Mouse (Mus musculus) neutrophil, adult 5-6 weeks (primary cell): ENCODE data around the gene Tbc1d30. TPM values are rescaled to one million over a fixed set of nuclear protein-coding genes. Genes with fewer than 3 reads are reported as not detected.
A peak's percentile ranks its signal among the peaks of the same experiment; 100 is the strongest.

ENCODE experiments used
- ATAC-seq: fragments of 151-379, 151-347 bp; 2 replicates; pipeline ENCODE4 v1.8.0; 2017; ENCODE audit warnings: mild to moderate bottlenecking, moderate TSS enrichment; ENCODE audit not compliant: insufficient number of reproducible peaks, poor library complexity, low FRiP score, severe bottlenecking; ENCODE audit errors: extremely low read depth
- total RNA-seq: library from RNA; stranded (forward); fragments of 200-1000 nt; gene quantifications from 2 replicates; pipeline ENCODE4 v1.2.3, GENCODE M21; 2017

The Tbc1d30 gene
- total RNA-seq = 0.93 and 1.4 TPM in 2 replicates

- ATAC-seq = 0 out of 2 replicates have a peak, but pooled peaks have one; percentile 48
Measured at GRCm38 (mm10) chr10:121351066-121351581, at the start of gene Tbc1d30. TSS of gene Tbc1d30 (minus strand) at chr10:121351278.

DNA sequence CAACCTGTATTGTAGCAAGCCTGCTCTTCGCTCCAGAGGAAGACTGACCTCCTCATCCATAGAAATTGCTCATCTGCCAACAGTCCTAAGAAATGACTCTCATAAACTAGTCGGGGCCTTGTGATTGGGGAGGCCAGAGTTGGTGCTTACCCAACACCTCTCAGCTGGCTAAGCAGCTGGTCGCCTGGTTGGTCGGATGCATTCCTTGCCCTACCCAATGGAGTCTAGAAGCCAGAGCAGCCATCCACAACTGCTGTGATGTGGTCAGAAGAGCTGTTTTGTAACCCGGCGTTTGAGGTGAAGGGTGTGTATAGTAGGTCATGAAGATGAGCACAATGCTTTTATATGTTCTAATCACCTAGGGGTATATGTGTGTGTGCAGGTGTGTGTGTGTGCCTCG lies 47.5 kb upstream of the Tbc1d30 start:
- ATAC-seq = no peak

DNA sequence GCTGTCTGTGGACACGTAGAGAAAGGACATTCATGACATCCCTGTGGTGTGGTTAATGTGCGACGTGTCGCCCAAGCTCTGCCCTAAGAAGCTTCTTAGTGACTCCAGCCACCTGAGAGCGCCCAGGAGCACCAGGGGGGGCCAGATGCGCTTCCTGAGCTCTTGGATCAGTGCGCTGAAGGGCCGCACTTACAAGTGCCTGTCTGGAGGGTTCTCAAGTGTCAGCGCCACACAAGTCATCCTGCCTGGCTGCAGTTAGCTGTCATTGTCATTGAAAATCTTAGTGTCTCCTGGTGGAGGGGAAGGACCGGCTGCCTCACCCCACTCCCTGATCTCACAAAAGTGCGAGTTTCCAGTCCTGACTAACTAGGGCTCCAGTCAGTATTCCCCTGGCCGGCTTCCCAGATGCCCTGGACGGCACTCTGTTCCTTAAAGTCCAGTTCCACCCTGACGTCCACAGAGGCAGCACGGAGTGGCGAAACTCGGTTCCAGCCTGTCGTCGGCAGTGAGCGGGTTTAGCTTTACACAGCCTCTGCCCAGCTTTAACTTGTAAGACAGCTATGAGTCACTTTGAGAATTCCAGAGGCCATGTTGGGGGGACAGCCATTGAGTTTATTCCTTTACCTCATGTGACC lies 44.6 kb upstream of the Tbc1d30 start:
- ATAC-seq = no peak

DNA sequence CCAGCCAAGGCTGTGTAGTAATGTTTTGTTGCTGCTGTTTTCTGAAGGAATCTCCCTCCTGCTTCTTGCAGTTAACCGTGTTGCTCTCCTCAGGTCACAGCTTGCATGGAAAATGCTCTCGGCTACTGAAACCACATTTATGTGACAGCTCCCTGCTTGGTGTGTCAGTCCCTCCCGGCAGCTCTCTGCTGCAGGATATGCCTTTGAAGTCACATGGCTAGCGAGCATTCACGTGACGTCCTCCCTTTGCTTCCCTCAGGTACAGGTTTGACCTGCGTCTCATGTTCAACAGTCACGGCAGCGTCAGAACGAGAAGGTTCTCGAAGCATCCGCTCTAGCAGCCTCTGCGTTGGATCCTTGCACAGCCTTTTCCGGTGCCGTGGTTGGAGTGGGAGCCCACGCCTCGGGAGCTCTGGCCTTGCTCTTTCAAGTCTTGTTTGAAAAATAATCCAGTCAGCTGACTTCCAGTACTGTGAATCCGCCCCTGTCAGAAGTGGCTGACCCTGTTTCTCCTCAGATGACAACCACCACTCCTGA lies 43.8 kb upstream of the Tbc1d30 start:
- ATAC-seq = no peak

GRCm38 (mm10) chr10:121394270-121394669 lies 43.2 kb upstream of the Tbc1d30 start:
- no peak for ATAC-seq

GRCm38 (mm10) chr10:121391901-121392300 lies 40.8 kb upstream of the Tbc1d30 start:
- ATAC-seq = no peak

GRCm38 (mm10) chr10:121390602-121391001 lies 39.5 kb upstream of the Tbc1d30 start:
- ATAC-seq = no peak

DNA sequence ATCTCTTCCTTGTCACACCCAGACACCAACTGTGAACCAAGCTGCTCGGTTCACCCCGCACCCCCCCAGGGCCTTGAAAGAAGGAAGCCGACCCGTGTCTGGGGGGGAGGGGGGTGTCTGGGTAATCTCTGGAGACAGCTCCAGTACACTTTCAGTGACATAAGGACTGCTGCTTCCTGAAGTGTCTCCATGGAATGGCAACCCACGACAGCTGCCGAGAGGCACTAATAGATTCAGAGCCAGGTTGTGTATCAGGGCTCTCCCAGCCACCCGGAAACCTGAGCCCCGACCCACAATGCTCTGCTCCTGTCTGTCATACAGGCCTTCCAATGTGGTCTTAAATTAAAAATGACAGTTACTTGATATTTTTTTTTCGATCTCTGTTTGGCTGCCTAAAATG lies 35.3 kb upstream of the Tbc1d30 start:
- no peak for ATAC-seq

DNA sequence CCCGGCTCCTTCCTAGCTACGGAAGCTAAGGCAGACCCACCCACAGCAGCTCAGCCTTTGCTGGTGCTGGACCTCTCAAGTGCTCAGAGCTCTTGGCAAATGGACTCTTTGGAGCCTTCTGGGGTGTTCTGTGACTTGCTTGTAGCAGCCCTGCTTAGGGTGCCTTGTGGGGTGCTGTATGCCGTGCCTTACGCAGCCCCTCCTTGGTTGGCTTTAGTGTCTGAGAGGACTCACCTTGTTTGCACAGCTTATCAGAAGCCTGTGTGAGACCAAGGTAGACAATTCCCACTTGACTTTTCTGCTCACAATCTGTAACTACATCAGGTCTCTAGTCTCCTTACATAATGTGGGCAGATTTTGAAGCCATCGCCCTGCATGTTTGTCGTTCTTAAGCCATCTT lies 34.6 kb upstream of the Tbc1d30 start:
- ATAC-seq = no peak

DNA sequence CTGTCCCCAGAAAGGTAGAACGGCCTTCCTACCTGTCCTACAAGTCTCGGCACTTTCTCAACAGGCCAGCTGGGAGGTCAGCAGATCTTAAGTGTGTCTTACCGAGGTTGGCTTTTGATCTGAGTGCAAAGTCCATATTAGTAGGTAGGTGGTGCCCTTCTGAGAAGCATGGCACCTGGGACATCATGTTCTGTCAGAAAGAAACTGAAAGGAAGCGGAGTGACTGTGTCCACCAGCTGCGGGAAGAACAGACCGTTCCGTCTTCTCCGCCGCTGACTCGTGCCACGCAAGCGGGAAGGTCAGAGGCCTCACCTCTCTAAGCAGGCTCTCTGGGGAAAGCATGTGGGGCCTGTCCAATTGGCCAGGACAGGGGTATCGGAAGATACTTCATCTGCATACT lies 33.6 kb upstream of the Tbc1d30 start:
- no peak for ATAC-seq

- ATAC-seq = no peak
Measured at GRCm38 (mm10) chr10:121381280-121381679, 30.2 kb upstream of the Tbc1d30 start.

GRCm38 (mm10) chr10:121379387-121379786 lies 28.3 kb upstream of the Tbc1d30 start:
- ATAC-seq = no peak

GRCm38 (mm10) chr10:121376530-121377271 lies 25.6 kb upstream of the Tbc1d30 start:
- ATAC-seq = peak; percentile 30; the same call in 1 of the 2 replicates

DNA sequence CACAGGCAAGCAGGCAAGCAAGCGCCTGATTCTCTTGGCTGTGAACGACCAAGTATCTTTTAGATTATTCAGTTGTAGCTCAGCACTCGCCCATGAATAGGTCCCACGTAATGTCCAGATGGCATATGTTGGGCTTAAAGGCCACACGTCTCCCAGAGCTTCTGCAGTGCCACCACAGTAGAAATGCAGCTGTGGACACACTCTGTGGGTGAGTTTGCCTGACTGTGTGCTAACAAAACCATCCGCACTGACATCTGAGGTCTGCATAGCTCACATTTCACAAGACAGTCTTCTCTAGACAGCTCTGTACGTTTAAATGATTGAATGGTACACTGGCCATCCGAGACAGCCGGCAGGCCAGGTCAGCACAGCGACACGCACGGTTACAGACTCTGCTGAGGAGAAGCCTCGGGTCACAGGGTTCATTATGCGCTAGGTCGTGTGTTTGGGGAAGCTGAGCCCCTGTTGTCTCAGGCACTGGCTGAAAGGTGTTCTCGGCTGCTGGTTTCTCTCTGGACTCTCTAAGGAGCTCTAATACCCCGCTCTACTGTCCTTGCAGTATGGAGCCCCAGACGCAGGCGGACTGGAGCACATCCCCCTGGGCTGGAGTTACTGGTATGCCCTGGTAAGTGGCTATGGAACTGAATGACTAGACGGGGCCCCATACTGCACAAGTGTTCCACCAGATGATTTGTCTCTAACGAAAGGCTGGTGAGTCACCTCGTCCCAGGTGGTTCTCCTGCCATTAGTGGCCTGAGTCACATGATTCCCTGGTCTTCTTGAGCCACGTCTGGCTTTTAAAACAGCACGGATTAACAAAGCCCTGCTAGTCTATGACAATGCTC lies 24.8 kb upstream of the Tbc1d30 start:
- ATAC-seq = no peak

GRCm38 (mm10) chr10:121374693-121375620 lies 23.9 kb upstream of the Tbc1d30 start:
- peak; percentile 53 for ATAC-seq

- no peak for ATAC-seq
Measured at GRCm38 (mm10) chr10:121374013-121374412, 22.9 kb upstream of the Tbc1d30 start.

DNA sequence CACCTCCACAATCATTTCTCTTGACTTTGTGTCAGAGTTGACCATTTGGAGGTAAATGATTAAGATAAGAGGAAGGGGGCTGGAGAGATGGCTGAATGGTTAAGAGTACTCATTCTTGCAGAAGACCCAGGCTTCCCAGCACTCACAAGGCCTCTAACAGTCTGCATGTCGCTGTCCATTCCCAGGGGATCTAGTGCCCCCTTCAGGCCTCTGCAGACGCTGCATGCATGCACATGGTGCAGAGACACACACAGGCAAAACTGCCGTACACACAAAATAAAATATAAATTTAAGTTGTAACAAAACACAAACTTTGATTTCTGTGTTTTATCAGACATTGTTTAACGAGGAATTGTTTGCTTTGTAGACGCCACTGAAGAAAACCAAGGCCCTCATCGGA lies 19.7 kb upstream of the Tbc1d30 start:
- ATAC-seq = no peak

DNA sequence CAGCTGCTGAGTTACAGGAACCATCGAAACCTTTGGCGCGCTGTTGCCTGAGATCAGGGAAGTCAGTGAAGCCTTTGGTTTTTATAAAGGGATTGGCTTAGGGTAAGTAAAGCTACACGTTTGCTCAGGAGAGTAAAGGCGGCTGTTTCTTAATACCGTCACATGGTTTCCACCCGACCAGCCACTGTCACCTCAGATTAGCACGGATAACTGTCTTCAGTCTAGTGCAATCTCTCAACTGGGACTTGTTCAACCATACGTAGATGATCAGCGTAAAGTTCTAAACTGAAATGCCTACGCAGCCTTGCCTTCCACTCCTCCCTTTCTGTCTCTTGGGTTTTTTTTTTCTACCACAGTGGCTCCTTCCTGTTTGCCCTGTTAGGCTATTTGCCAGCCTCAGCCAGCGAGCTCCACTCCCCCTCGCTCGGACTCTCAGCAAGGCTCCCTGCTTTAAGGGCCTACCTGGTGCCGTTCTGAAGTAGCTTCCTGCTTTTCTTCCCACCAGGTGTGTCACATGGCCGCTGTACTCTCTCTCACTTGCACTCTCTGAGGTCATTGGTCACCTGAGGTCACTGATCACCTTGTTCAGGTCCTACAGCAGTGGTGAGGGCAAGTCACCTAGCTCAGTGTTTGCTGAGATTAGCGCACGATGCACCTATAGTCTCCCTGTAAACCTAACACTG lies 17.8 kb upstream of the Tbc1d30 start:
- ATAC-seq = no peak
